Mouse (Mus musculus): ENCODE data around the gene Bpnt1. TPM values are rescaled to one million over a fixed set of nuclear protein-coding genes. Genes with fewer than 3 reads are reported as not detected.

Gene Bpnt1
- total RNA-seq, 1 experiment from 2014 or later: 22.2 TPM

DNA sequence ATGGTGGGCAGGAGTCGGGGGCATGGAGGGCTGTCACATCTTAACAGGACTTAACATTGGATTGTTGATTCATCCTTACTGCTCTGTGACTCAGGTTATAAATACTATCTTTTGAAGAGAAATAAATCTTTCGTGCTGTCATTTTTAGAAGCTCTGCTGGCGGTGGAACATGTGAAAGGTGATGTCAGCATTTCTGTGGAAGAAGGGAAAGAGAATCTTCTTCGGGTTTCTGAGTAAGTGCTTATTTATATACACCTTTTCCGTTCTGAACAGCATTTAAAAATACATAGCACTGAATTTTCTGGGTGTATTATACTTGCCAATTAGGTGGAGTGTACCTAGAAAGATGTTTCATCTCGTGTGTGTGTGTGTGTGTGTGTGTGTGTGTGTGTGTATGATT, 35.4 kb downstream of the Bpnt1 start:
- no peak for ATAC-seq (replicated peaks; ENCODE audit: low read depth, poor library complexity, severe bottlenecking)

DNA sequence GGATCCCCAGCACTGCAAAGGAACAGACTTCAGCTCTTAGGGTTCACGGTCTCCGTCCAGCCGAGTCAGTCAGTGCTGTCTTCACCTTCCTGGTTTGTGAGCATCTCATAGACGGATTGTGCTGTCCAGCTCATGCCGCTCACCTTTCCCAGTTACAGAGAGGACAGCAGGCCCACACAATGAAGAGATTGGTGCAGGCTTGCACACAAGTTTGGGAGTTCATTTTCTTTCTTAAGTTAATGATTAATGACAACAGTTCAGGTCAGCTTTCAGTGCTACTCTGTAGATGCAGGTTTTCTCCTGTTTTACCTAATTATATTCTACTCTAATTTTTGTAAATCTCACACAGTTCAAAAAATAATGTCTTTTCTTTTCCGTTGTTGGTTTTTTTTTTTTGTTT, 38.0 kb downstream of the Bpnt1 start:
- ATAC-seq (replicated peaks; ENCODE audit: low read depth, poor library complexity, severe bottlenecking): no peak

DNA sequence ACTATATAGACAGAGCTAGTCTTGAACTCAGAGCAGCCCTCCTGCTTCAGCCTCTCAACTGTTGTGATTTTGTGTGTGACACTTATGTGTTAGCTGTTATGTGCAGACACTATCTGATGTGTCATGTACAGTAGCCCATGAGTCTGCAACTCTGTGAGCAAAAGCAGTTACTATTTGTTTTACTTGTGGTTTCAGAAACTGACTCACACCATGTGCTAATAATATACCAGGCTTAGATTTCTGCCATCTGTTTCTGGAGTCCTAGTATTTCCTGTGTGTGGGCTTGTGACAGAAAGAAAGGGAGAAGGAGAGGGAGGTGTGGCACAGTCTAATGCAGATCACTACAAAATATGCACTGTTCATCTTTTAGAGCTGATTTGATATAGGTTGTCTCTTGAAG, 44.4 kb downstream of the Bpnt1 start:
- peak; percentile 71 for ATAC-seq (replicated peaks; ENCODE audit: low read depth, poor library complexity, severe bottlenecking)

DNA sequence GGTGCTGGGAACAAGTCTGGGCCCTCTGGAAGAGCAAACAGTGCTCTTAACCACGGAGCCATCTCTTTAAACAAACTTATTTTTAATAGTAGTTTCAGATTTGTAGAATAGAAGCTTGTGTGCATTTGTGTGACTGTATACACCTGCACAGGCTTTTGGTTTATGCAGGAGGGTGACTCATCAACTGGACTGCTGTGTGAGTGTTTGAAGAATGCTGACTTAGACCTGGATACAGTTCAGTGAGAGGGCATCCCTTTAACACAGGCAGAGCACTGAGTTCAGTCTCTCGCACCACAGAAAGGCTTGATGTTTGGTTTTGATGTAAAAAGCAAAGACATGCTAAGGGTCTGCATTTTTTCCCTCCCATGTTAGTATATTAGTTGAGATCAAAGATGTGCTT, 45.5 kb downstream of the Bpnt1 start:
- ATAC-seq (replicated peaks; ENCODE audit: low read depth, poor library complexity, severe bottlenecking): no peak

DNA sequence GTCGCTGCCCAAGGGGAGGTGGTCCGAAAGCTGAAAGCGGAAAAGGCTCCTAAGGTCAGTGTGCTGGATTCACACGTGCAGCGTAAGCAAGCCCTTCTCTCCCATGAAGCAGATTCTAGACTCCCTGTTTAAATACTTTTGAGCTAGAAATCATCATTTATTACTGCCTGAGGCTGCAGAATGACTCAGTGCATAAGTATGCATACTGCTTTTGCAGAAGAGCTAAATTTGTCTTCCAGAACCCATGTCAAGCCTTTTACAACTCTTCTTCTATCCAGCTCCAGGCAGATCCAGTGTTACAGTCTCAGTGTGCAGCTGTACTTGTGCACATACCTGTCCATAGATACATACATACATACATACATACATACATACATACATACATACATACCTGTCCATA, 69.7 kb downstream of the Bpnt1 start:
- no peak for ATAC-seq (replicated peaks; ENCODE audit: low read depth, poor library complexity, severe bottlenecking)

DNA sequence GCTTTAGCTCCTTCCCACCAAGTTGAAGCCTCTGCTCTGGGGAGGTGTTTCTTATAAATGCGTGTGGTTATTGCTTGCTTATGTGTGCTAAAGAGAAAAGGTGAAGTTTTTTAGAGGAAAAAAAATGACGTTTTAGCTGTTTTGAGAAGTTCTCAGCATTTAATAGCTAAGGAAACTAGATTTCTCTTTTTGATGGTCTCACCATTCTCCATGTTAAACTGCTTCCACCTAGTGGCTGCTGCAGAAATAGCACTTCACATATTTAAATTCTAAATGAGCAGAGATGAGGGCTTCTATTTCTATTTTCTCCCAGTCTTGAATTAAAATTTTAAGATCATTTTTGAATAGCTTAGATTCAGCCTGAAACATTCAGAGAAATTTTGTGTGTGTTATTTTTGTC, 72.1 kb downstream of the Bpnt1 start:
- peak; percentile 87 for ATAC-seq (replicated peaks; ENCODE audit: low read depth, poor library complexity, severe bottlenecking)

DNA sequence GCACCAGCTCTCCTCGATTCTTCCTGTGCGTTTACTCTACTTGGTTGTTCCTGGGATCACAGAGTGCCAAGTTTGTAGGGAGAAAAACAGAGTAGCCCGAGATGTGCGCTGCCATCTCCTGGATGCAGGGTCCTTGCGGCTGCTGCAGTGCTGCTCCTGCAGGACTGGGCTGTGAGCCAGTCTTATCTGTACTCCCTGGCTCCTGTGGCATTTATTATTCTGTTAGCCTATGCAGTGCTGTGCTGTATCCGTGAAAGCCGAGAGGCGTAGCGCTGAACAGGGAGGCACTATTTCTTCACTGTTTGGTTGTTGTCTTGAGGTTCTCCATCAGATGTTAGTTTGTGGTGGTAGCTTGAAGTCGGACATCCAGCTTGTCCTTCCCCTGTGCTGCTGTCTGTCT, 74.0 kb downstream of the Bpnt1 start:
- no peak for ATAC-seq (replicated peaks; ENCODE audit: low read depth, poor library complexity, severe bottlenecking)

Other genes with a start within 250 kb of the Bpnt1 start
- gene Rab3gap2, start 128.0 kb upstream of the Bpnt1 start, total RNA-seq (2017): 43.5 and 50.6 TPM in 2 replicates
- gene Iars2, start 2.8 kb upstream of the Bpnt1 start, total RNA-seq (2017): 53.2 and 60.1 TPM in 2 replicates
- 236 and 247 TPM in 2 replicates for gene Eprs, start 30.9 kb downstream of the Bpnt1 start, total RNA-seq (2017)
- gene Slc30a10, start 122.7 kb downstream of the Bpnt1 start, total RNA-seq (2017): 0.05 and 0.18 TPM in 2 replicates

Measured in common myeloid progenitor, adult 5-6 weeks (primary cell).